Mouse (Mus musculus) neural tube, embryonic 10.5 days (tissue): ENCODE measurements at regions not wholly inside any gene's neighbourhood (a gene's known extent, or its start where the extent isn't known, plus 50 kb on each side); places are given as distances from the start of the nearest gene placed in this dataset.

Experiments used
- DNase-seq: peaks from one replicate; pipeline ENCODE4 v3.0.0-alpha.2; 2017; ENCODE audit warnings: low spot score; ENCODE audit errors: extremely low spot score

DNA sequence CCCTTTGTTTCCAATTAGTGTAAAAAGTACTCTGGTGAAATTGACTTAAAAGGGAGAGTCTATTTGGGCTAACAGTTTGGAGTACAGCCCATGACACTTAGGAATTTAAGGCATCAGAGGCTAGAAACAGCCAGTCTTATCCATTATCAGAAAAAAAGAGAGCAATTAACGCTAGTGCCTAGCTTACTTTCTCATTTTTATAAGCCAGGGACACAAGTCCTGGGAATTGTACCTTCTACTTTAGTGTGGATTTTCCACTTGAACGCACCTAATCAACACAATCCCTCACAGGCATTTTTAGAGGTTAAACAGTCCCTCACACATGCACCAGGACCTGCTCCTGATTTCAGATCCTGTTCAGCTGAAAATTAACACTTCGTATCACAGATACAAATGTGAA lies 65.9 kb upstream of the P3h2 start:
- no peak for DNase-seq

DNA sequence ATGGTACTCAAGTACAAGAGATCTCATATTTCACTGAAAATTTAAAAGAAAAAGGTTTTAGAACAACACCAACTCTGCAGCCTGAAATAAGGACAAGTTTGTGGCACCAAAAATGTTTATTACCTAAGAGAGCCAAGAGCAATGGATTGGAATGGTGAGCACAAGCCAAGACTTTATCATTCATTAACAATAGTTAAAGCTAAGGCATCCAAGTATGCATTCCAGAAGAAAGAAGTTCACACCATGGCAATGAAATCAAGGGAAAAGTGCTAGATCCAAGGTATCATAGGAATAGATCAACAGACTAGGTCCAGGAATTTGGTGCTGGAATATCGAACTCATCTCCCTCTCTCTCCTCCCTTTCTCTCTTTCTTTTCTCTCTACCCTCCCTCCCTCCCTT lies 63.8 kb upstream of the P3h2 start:
- DNase-seq: no peak

DNA sequence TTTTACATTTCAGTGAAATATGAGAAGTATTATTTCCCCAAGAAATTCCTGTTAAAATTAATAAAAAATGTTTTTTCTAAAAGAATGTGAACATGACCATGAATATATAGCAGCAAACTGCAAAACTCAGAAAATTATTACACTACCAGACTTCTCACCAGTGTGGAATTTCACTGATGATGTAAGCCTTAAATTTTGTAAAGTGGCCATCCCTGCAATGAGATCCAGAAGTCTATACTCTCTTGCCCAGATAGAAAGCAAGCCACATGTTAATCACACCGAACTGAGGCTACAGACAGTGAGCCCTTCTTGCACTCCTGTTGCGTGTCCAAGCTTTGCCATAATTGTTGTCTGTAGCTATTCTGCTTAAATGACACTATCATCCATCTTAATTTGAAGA lies 62.6 kb upstream of the P3h2 start:
- DNase-seq: no peak

DNA sequence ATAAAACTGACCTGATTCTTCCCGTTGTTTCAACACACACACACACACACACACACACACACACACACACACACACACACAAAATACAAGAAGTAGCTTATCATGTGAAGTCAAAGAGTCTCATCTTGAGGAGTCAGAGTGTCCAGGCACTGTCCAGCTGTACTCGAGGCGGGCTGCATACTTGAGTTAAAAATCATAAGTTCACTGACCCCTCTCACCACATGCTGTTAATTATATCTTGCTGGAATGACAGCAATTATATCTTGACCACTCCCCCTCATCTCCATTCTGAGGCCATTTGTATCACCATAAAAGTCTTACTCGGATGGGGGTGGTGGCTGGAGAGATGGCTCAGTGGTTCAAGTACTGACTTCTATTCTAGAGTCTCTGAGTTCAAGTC lies 58.5 kb upstream of the P3h2 start:
- DNase-seq: no peak

DNA sequence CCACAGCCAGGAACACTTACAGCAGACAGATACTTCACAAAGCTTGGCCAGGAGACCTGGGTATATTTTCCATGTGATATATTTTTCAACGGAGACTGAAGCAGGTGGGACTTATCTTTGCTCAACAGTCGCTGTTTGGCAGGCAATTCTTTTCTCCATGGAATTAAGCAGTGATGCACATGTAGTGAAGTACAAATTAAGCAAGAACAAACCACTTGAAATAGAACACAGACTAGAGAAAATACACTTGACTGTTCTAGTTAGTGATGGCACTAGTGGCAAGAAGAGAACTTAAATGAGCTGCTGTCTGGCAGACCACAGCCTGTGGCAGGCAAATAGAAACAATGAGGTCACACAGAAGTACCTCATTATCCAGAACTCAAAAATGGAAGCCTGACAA lies 57.8 kb upstream of the P3h2 start:
- no peak for DNase-seq

DNA sequence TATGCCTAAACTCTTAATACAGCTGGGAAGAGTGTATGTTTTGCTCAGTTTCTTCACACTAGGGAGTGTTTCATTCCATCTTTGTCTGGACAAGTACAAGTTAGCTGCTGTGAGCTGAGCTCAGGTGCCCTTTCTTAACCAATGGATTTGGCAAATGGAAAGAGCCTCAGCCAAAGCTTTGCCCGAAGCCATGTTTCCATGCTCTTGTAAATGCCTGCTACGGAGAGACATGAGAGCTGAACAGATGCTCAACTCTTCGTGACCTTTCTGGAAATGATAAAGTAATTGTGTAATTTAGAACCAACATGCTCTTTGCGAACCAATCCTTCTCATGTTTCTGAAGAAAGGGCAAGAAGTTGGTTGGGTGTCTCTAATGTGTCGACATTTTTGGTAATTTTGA lies 52.0 kb upstream of the P3h2 start:
- DNase-seq: no peak
